Mouse (Mus musculus): ENCODE data around the gene Bbs9. TPM values are rescaled to one million over a fixed set of nuclear protein-coding genes. Genes with fewer than 3 reads are reported as not detected.
"Not testable (repeated sequence)": the region's sequence is repeated elsewhere in the genome, so short reads cannot be mapped to it uniquely, and the experiment has no call there.

Gene Bbs9
- polyA plus RNA-seq, 1 experiment: 2.3 TPM

DNA sequence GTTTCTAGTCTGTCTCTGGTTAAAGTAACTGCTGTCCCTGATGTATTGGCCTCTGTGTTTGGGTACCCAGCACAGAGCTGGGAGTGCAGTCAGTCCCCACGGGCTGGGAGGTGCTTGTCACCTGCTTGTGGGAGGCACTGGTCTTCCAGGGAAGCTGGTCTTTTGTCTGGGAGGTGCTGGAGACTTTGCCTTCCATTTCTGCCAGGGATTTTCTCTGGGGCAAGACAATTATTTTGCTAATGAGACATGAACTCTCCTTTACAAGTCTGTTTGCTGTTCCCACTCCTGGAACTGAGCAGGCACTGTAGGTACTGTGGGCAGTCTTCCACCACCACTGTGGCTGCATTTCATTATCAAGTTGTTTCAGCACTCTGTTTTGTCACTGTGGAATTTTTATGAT lies 223.0 kb downstream of the Bbs9 start:
- Histone ChIP-seq H3K4me1 (peaks cover 8% of the 10 kb centered on the region), H3K9me3 (peaks cover 16% of the 10 kb centered on the region), H3K4me3 (replicated peaks) (no peak overlapping the region), H3K27me3 (replicated peaks) (no peaks in the 10 kb centered on the region), H3K36me3 (replicated peaks; ENCODE audit: low read length) (peaks cover 4% of the 10 kb centered on the region)
- TF ChIP-seq GATA1 (IDR thresholded peaks at IDR 0.05; ENCODE audit: borderline replicate concordance, low read length) (no peak), FLI1 (IDR thresholded peaks at IDR 0.05; ENCODE audit: low read length) (no peak)

DNA sequence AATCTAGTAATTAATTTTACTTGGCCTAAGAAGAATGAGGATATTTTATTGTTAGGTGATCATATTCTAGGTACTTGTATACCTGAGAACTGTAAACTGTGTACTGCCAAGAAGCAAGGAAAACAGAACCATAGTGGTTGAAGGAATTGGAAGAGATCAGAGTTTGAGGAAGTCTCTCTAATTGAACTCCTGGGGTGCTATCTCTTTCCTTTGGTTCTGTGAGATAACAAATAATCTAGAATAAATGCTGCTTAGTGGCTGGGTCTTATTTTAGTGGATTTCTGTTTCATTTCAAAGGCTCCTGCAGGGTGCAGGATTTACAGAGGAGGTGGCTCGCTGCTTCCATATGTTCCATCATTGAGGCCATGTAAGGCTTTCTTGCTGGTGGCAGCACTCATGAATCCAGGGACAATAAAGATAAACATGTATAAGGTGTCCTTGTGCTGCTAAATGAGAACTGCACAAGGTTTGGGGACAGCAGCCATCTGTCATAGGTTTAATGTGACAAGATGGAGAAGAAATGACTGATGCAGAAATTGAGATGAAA lies 226.6 kb downstream of the Bbs9 start:
- H3K36me3 ChIP-seq (replicated peaks; ENCODE audit: low read length): peaks cover 4% of the 10 kb centered on the region
- H3K4me3 ChIP-seq (replicated peaks): no peak overlapping the region
- 0 out of 2 replicates have a peak, but pooled peaks cover 3% of the 10 kb centered on the region for H3K4me1 ChIP-seq
- no peaks in the 10 kb centered on the region for H3K27me3 ChIP-seq (replicated peaks)
- peaks cover 20% of the 10 kb centered on the region for H3K9me3 ChIP-seq
- TF ChIP-seq GATA1 (IDR thresholded peaks at IDR 0.05; ENCODE audit: borderline replicate concordance, low read length) (no peak), FLI1 (IDR thresholded peaks at IDR 0.05; ENCODE audit: low read length) (no peak)

DNA sequence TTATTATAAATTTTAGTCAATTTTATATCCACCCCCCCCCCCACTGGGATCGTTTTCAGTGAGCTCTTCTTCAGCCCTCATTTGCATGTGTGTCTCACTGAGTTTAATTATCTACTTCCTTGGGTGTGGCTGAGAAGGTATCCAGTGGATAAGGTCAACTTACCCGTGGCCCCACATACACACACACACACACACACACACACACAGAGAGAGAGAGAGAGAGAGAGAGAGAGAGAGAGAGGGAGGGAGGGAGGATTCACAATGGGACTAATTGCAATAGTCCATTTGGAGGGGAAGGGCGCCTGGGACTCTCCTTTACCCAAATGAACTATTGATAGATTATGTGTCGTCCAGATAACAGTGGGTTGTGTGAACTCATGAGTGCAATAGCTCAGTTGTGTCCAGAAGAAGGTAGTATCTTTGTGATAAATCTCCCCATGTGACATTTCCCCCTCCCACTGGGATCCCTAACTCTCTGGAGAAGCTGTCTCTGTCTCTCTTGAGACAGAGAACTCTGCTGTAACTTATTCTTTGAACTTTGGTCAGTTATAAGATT lies 227.4 kb downstream of the Bbs9 start:
- H3K4me1 ChIP-seq: 0 out of 2 replicates have a peak, but pooled peaks cover 2% of the 10 kb centered on the region
- peaks cover 20% of the 10 kb centered on the region for H3K9me3 ChIP-seq
- TF ChIP-seq FLI1 (IDR thresholded peaks at IDR 0.05; ENCODE audit: low read length): no peak
- TF ChIP-seq GATA1 (IDR thresholded peaks at IDR 0.05; ENCODE audit: borderline replicate concordance, low read length): no peak
- peaks cover 4% of the 10 kb centered on the region for H3K36me3 ChIP-seq (replicated peaks; ENCODE audit: low read length)
- H3K27me3 ChIP-seq (replicated peaks): no peaks in the 10 kb centered on the region
- no peak overlapping the region for H3K4me3 ChIP-seq (replicated peaks)

DNA sequence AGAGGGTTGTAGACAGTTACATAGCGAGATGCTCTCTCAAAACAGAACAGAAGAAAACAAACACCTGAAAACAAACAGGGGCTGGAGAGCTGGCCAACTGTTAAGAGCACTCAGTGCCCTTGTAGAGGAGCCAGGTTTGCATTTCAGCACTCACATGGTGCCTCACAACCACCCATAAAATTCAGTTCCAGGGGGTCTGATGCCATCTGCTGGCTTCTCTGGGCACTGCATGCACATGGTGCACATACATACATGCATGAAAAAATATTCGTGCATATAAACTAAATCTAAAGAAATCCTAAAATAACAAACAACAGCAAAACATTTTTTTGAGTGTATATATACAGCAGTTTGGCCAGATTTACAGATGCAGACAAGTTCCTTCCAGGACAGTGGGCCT lies 228.0 kb downstream of the Bbs9 start:
- peaks cover 20% of the 10 kb centered on the region for H3K9me3 ChIP-seq
- TF ChIP-seq GATA1 (IDR thresholded peaks at IDR 0.05; ENCODE audit: borderline replicate concordance, low read length) (no peak), FLI1 (IDR thresholded peaks at IDR 0.05; ENCODE audit: low read length) (no peak)
- H3K36me3 ChIP-seq (replicated peaks; ENCODE audit: low read length): peaks cover 4% of the 10 kb centered on the region
- peaks cover 1% of the 10 kb centered on the region for H3K4me1 ChIP-seq
- no peaks in the 10 kb centered on the region for H3K27me3 ChIP-seq (replicated peaks)
- H3K4me3 ChIP-seq (replicated peaks): no peak overlapping the region

DNA sequence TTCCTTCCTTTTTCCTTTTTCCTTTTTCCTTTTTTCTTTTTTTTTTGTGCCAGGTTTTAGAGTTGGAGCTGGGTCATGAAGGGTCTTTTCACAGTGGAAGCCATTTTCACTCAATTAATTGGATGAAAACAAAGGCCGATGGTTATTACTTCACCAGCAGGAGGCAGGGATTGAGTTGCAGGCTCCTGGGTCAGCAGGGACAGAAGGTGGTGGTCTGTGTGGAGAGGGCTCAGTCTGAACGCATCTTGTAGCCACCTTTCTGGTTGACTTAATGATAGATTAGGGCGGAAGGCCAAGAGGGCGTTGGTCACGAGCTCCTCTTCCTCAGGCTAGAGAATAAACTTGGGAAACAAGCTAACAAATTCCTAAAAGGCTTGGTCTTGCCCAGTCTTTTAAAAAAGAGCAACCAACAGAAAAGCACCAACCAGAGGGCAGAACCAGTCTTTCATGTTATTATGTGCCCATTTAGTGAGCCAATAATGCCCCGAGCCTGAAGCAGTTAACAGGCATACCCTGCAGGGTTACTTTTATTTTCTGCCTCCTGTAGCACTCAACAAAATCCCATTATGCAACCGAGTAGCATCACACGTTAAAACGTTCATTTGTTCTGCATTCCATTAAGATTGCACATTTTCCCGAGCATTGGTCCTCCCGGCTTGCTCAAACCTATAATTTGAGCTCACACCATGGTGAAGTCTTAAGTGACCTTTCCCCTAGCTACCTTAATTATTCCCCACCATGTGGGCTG lies 231.8 kb downstream of the Bbs9 start:
- Histone ChIP-seq H3K27me3 (replicated peaks) (no peaks in the 10 kb centered on the region), H3K36me3 (replicated peaks; ENCODE audit: low read length) (no peaks in the 10 kb centered on the region)

DNA sequence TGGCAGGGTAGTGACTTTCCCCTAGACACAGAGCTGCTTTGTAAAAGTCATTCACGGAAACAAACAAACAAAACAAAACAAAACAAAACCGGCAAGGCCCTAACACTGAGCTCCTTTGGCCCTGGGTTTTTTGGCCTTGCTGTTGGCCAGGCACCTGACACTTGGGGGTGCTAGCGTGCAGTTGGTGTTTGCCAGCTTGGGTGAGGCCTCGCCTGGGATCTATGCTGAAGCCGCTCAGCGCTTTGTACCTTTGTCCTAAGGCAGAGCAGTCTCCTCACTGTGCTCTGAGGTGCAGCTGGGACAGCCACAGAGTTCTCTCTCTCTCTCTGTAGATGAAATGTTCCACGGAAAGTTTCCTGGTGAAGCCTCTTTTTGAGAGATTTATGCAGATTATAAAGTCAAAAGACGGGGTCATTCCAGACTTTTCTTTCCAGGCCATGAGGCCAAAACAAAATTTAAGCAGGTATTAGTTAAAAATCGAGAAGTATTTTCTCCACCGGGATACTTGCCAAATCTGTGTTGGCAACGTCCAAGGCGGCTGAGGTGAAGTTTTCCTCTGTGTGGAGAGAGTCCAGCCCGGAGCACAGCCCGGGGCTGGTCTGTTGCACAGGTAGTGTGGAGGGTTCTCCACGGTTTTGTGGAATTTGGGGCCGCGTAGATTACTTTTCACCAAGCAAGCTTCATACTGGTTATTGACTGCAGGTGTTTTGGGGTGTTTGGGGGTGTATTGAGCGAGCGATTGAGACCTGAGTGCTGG lies 233.6 kb downstream of the Bbs9 start:
- H3K9me3 ChIP-seq: no peaks in the 10 kb centered on the region
- peaks cover 8% of the 10 kb centered on the region for H3K4me1 ChIP-seq
- H3K27me3 ChIP-seq (replicated peaks): no peaks in the 10 kb centered on the region
- peak overlapping the region; percentile 4 for H3K4me3 ChIP-seq (replicated peaks)
- TF ChIP-seq GATA1 (IDR thresholded peaks at IDR 0.05; ENCODE audit: borderline replicate concordance, low read length): no peak
- H3K36me3 ChIP-seq (replicated peaks; ENCODE audit: low read length): no peaks in the 10 kb centered on the region

More for the DNA sequence above, 231.8 kb downstream of the Bbs9 start:
- TF ChIP-seq FLI1 (IDR thresholded peaks at IDR 0.05; ENCODE audit: low read length) (no peak), GATA1 (IDR thresholded peaks at IDR 0.05; ENCODE audit: borderline replicate concordance, low read length) (no peak)
- Histone ChIP-seq H3K4me3 (replicated peaks) (no peak overlapping the region), H3K4me1 (peaks cover 8% of the 10 kb centered on the region), H3K9me3 (peaks cover 10% of the 10 kb centered on the region)

DNA sequence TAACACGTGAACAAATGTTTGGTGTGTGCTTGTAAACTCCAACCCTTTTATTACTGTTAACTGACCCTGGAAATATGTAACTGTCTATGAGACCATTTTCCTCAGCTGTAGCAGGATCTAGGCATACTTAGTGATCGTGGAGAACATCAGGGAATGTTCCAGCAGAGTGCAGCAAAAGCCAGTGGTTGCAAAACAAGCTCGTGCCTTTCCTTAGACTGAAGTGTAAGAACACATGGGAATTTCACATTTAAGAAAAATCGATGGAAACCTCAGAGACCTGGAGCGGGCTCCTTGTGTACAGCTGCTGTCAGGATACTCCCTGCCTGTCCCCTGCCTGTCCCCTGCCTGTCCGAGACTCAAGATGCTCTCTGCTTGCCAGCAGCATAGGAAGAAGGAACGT lies 234.5 kb downstream of the Bbs9 start:
- Histone ChIP-seq H3K4me1 (peaks cover 8% of the 10 kb centered on the region), H3K36me3 (replicated peaks; ENCODE audit: low read length) (no peaks in the 10 kb centered on the region), H3K4me3 (replicated peaks) (no peak overlapping the region), H3K9me3 (no peaks in the 10 kb centered on the region), H3K27me3 (replicated peaks) (no peaks in the 10 kb centered on the region)
- TF ChIP-seq GATA1 (IDR thresholded peaks at IDR 0.05; ENCODE audit: borderline replicate concordance, low read length): no peak
- no peak for TF ChIP-seq FLI1 (IDR thresholded peaks at IDR 0.05; ENCODE audit: low read length)

DNA sequence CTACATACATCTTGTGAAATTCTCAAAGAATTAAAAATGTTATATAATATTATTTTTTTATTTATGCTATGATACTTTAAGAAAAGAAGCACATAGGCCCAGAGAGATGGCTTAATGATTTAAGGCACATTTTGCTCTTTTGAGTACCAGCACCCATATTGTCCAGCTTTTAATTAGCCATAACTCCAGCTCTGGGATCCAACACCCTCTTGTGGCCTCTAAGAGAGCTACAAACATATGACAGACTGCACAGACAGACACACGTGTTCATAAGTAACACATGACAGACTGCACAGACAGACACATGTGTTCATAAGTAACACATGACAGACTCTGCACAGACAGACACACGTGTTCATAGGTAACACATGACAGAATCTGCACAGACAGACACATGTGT lies 235.8 kb downstream of the Bbs9 start:
- Histone ChIP-seq H3K27me3 (replicated peaks) (peaks cover 2% of the 10 kb centered on the region), H3K4me3 (replicated peaks) (no peak overlapping the region), H3K4me1 (peaks cover 8% of the 10 kb centered on the region), H3K36me3 (replicated peaks; ENCODE audit: low read length) (no peaks in the 10 kb centered on the region), H3K9me3 (no peaks in the 10 kb centered on the region)
- TF ChIP-seq GATA1 (IDR thresholded peaks at IDR 0.05; ENCODE audit: borderline replicate concordance, low read length): no peak
- TF ChIP-seq FLI1 (IDR thresholded peaks at IDR 0.05; ENCODE audit: low read length): no peak

DNA sequence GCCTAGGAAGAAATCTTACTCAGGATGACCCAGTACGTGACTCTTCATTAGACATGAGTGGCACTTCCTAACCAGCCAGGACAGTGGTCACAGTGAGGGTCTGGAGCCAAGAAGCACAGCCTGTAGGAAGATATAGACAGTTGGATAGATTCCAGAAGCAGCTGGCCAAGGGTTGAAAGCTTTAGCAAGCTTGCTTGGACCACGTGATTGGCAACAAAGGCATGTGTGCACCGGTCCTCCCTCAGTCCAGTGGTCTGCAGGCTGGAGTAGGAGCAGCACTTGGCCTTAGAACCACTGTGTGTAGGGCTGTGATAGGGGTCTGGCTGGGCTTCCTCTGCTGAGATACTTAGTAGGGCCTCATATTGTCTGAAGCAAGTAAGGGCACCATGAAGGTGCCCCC lies 237.2 kb downstream of the Bbs9 start:
- H3K27me3 ChIP-seq (replicated peaks): peaks cover 2% of the 10 kb centered on the region
- H3K36me3 ChIP-seq (replicated peaks; ENCODE audit: low read length): no peaks in the 10 kb centered on the region
- TF ChIP-seq FLI1 (IDR thresholded peaks at IDR 0.05; ENCODE audit: low read length) (no peak), GATA1 (IDR thresholded peaks at IDR 0.05; ENCODE audit: borderline replicate concordance, low read length) (no peak)
- peaks cover 18% of the 10 kb centered on the region for H3K4me1 ChIP-seq
- H3K4me3 ChIP-seq (replicated peaks): no peak overlapping the region
- no peaks in the 10 kb centered on the region for H3K9me3 ChIP-seq

DNA sequence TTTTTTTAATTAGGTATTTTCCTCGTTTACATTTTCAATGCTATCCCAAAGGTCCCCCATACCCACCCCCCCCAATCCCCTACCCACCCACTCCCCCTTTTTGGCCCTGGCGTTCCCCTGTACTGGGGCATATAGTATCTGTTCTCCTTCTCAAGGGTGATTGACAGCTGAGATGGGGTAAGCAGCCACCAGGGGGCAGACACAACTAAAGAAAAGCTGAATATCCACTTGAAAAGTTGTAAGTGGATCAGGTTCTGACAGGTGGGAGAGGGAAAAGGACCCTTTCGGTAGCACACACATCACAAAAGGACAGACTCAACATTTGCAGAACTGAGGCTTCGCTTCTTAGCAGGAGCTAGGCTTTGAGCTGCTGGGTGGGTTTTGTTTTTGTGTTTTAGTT lies 237.8 kb downstream of the Bbs9 start:
- not testable (repeated sequence) for H3K9me3 ChIP-seq; H3K36me3 ChIP-seq (replicated peaks; ENCODE audit: low read length); H3K4me3 ChIP-seq (replicated peaks); H3K27me3 ChIP-seq (replicated peaks)
- H3K4me1 ChIP-seq: peaks cover 23% of the 10 kb centered on the region
